Mouse (Mus musculus) hindbrain, embryonic 12.5 days (tissue): ENCODE measurements around the gene Klhl22. TPM values are rescaled to one million over a fixed set of nuclear protein-coding genes. Genes with fewer than 3 reads are reported as not detected.

Experiments used
- ATAC-seq: fragments of 200-750 bp; cut with Nextera tagmentation; 2 replicates; pipeline ENCODE4 v1.8.0; 2017; ENCODE audit warnings: moderate TSS enrichment; ENCODE audit not compliant: low FRiP score
- H3K27ac ChIP-seq: fragments of 300-500 bp; sonication (generic); 2 replicates; pipeline ENCODE4 v1.5.1; 2016; ENCODE audit warnings: mild to moderate bottlenecking
- H3K27me3 ChIP-seq: fragments of 300-500 bp; sonication (generic); 2 replicates; pipeline ENCODE4 v1.6.1; 2016; ENCODE audit warnings: mild to moderate bottlenecking
- H3K36me3 ChIP-seq: fragments of 300-500 bp; sonication (generic); 2 replicates; pipeline ENCODE4 v1.6.1; 2016; ENCODE audit warnings: mild to moderate bottlenecking
- H3K4me1 ChIP-seq: fragments of 300-500 bp; sonication (generic); 2 replicates; pipeline ENCODE4 v1.6.1; 2016
- H3K4me2 ChIP-seq: fragments of 300-500 bp; sonication (generic); replicated peaks from 2 replicates; pipeline ENCODE4 v1.6.1; 2016; ENCODE audit warnings: mild to moderate bottlenecking
- H3K4me3 ChIP-seq: fragments of 300-500 bp; sonication (generic); 2 replicates; pipeline ENCODE4 v1.5.1; 2016; ENCODE audit warnings: mild to moderate bottlenecking
- H3K9ac ChIP-seq: fragments of 300-500 bp; sonication (generic); 2 replicates; pipeline ENCODE4 v1.6.1; 2016; ENCODE audit warnings: mild to moderate bottlenecking, moderate library complexity
- H3K9me3 ChIP-seq: fragments of 300-500 bp; sonication (generic); replicated peaks from 2 replicates; pipeline ENCODE4 v1.6.1; 2016; ENCODE audit warnings: mild to moderate bottlenecking
- WGBS: fragments of 180-500 bp; shearing (Covaris S2); methylation state at CpG from one replicate; pipeline ENCODE4 v1.1.7; 2016; 5-methylcytosine and 5-hydroxymethylcytosine counted together
- polyA plus RNA-seq: library from polyadenylated mRNA; unstranded; fragments of >200 nt; fragmentation: Nextera tagmentation; extraction: Ambion mirVana; gene quantifications from 2 replicates; pipeline ENCODE4 v1.2.1, GENCODE M21; 2016

The Klhl22 gene
- polyA plus RNA-seq, 1 experiment from 2014 or later, result 63.9 TPM

GRCm38 (mm10) chr16:17804982-17805381 is 45.6 kb downstream of the Klhl22 start:
- 14% methylated on average over 7 of the region's 7 CpGs for WGBS
- H3K4me3 ChIP-seq, result peak overlapping the region; percentile 29
- no peak overlapping the region for H3K9ac ChIP-seq
- H3K4me2 ChIP-seq, result peak overlapping the region; percentile 52
- peaks cover 73% of the 10 kb centered on the region for H3K4me1 ChIP-seq
- no peaks in the 10 kb centered on the region for H3K9me3 ChIP-seq
- no peak overlapping the region for H3K27ac ChIP-seq
- peaks cover 89% of the 10 kb centered on the region for H3K27me3 ChIP-seq
- H3K36me3 ChIP-seq, result no peaks in the 10 kb centered on the region
- ATAC-seq, result no peak

- Histone ChIP-seq H3K4me2 (peak overlapping the region; percentile 92), H3K27me3 (peaks cover 82% of the 10 kb centered on the region), H3K9me3 (no peaks in the 10 kb centered on the region), H3K27ac (peak overlapping the region; percentile 76), H3K9ac (peak overlapping the region; percentile 76), H3K36me3 (no peaks in the 10 kb centered on the region), H3K4me3 (peak overlapping the region; percentile 54), H3K4me1 (peaks cover 76% of the 10 kb centered on the region)
- peak; percentile 44 for ATAC-seq
- 2% methylated on average over 45 of the region's 50 CpGs for WGBS
These were observed 47.3 kb downstream of the Klhl22 start for GRCm38 (mm10) chr16:17806581-17807191.

- peak overlapping the region; percentile 54 for H3K4me3 ChIP-seq
- H3K9me3 ChIP-seq, result no peaks in the 10 kb centered on the region
- peaks cover 75% of the 10 kb centered on the region for H3K27me3 ChIP-seq
- H3K4me2 ChIP-seq, result peak overlapping the region; percentile 92
- peak overlapping the region; percentile 76 for H3K27ac ChIP-seq
- peaks cover 69% of the 10 kb centered on the region for H3K4me1 ChIP-seq
- peak; percentile 89 for ATAC-seq
- 3% methylated on average over 73 of the region's 73 CpGs for WGBS
- no peaks in the 10 kb centered on the region for H3K36me3 ChIP-seq
- H3K9ac ChIP-seq, result peak overlapping the region; percentile 76
These were observed 48.0 kb downstream of the Klhl22 start for GRCm38 (mm10) chr16:17807192-17808009.

- 82% methylated on average over 4 of the region's 4 CpGs for WGBS
These were observed 49.7 kb downstream of the Klhl22 start for GRCm38 (mm10) chr16:17809125-17809524.

GRCm38 (mm10) chr16:17809711-17810110 is 50.3 kb downstream of the Klhl22 start:
- 20% methylated on average over 7 of the region's 7 CpGs for WGBS
- Histone ChIP-seq H3K9me3 (no peaks in the 10 kb centered on the region), H3K27ac (peak overlapping the region; percentile 50), H3K9ac (no peak overlapping the region), H3K4me1 (peaks cover 46% of the 10 kb centered on the region), H3K27me3 (peaks cover 73% of the 10 kb centered on the region), H3K4me3 (no peak overlapping the region), H3K36me3 (no peaks in the 10 kb centered on the region), H3K4me2 (no peak overlapping the region)
- no peak for ATAC-seq

More at GRCm38 (mm10) chr16:17809125-17809524, 49.7 kb downstream of the Klhl22 start:
- Histone ChIP-seq H3K4me2 (no peak overlapping the region), H3K36me3 (no peaks in the 10 kb centered on the region), H3K27ac (no peak overlapping the region), H3K9ac (no peak overlapping the region), H3K9me3 (no peaks in the 10 kb centered on the region), H3K27me3 (peaks cover 74% of the 10 kb centered on the region), H3K4me3 (no peak overlapping the region), H3K4me1 (peaks cover 52% of the 10 kb centered on the region)
- ATAC-seq, result no peak

- WGBS, result 9% methylated on average over 5 of the region's 5 CpGs
- H3K27ac ChIP-seq, result no peak overlapping the region
- no peaks in the 10 kb centered on the region for H3K9me3 ChIP-seq
- no peaks in the 10 kb centered on the region for H3K36me3 ChIP-seq
- no peak overlapping the region for H3K4me2 ChIP-seq
- H3K9ac ChIP-seq, result no peak overlapping the region
- peaks cover 71% of the 10 kb centered on the region for H3K27me3 ChIP-seq
- peaks cover 30% of the 10 kb centered on the region for H3K4me1 ChIP-seq
- ATAC-seq, result no peak
- H3K4me3 ChIP-seq, result no peak overlapping the region
These were observed 52.7 kb downstream of the Klhl22 start for GRCm38 (mm10) chr16:17812120-17812519.

- ATAC-seq, result no peak
These were observed 53.8 kb downstream of the Klhl22 start for GRCm38 (mm10) chr16:17813173-17813572.

GRCm38 (mm10) chr16:17815411-17816402 is 56.3 kb downstream of the Klhl22 start:
- 2% methylated on average over 63 of the region's 63 CpGs for WGBS
- Histone ChIP-seq H3K27ac (no peak overlapping the region; the same call in 1 of the 2 replicates), H3K9me3 (no peaks in the 10 kb centered on the region), H3K9ac (peak overlapping the region; percentile 63), H3K36me3 (no peaks in the 10 kb centered on the region), H3K4me1 (peaks cover 4% of the 10 kb centered on the region), H3K27me3 (peaks cover 56% of the 10 kb centered on the region), H3K4me2 (peak overlapping the region; percentile 87), H3K4me3 (peak overlapping the region; percentile 45)
- peak; percentile 84 for ATAC-seq

More at GRCm38 (mm10) chr16:17813173-17813572, 53.8 kb downstream of the Klhl22 start:
- peaks cover 71% of the 10 kb centered on the region for H3K27me3 ChIP-seq
- H3K9me3 ChIP-seq, result no peaks in the 10 kb centered on the region
- H3K36me3 ChIP-seq, result no peaks in the 10 kb centered on the region
- H3K4me3 ChIP-seq, result no peak overlapping the region
- peaks cover 20% of the 10 kb centered on the region for H3K4me1 ChIP-seq
- peak overlapping the region; percentile 30; the same call in 1 of the 2 replicates for H3K27ac ChIP-seq
- WGBS, result 53% methylated on average over 4 of the region's 4 CpGs
- no peak overlapping the region for H3K9ac ChIP-seq
- no peak overlapping the region for H3K4me2 ChIP-seq

GRCm38 (mm10) chr16:17816528-17816927 is 57.1 kb downstream of the Klhl22 start:
- H3K9ac ChIP-seq, result no peak overlapping the region
- WGBS, result 79% methylated on average over 8 of the region's 8 CpGs
- peaks cover 56% of the 10 kb centered on the region for H3K27me3 ChIP-seq

GRCm38 (mm10) chr16:17826500-17826899 is 67.1 kb downstream of the Klhl22 start:
- no peaks in the 10 kb centered on the region for H3K9me3 ChIP-seq
- peaks cover 31% of the 10 kb centered on the region for H3K27me3 ChIP-seq
- WGBS, result 74% methylated on average over 2 of the region's 2 CpGs
- no peak overlapping the region for H3K4me2 ChIP-seq
- H3K9ac ChIP-seq, result no peak overlapping the region
- H3K4me1 ChIP-seq, result no peaks in the 10 kb centered on the region
- H3K36me3 ChIP-seq, result no peaks in the 10 kb centered on the region
- H3K4me3 ChIP-seq, result no peak overlapping the region
- no peak for ATAC-seq
- no peak overlapping the region for H3K27ac ChIP-seq

More at GRCm38 (mm10) chr16:17816528-17816927, 57.1 kb downstream of the Klhl22 start:
- Histone ChIP-seq H3K4me1 (peaks cover 4% of the 10 kb centered on the region), H3K4me2 (no peak overlapping the region), H3K9me3 (no peaks in the 10 kb centered on the region), H3K27ac (no peak overlapping the region), H3K36me3 (no peaks in the 10 kb centered on the region), H3K4me3 (no peak overlapping the region)
- ATAC-seq, result no peak

- H3K27me3 ChIP-seq, result peaks cover 48% of the 10 kb centered on the region
- H3K36me3 ChIP-seq, result no peaks in the 10 kb centered on the region
- H3K27ac ChIP-seq, result no peak overlapping the region
- ATAC-seq, result no peak
- H3K9ac ChIP-seq, result no peak overlapping the region
- H3K4me1 ChIP-seq, result peaks cover 7% of the 10 kb centered on the region
- H3K9me3 ChIP-seq, result no peaks in the 10 kb centered on the region
- H3K4me2 ChIP-seq, result no peak overlapping the region
- no peak overlapping the region for H3K4me3 ChIP-seq
- 87% methylated on average over 2 of the region's 2 CpGs for WGBS
These were observed 68.8 kb downstream of the Klhl22 start for GRCm38 (mm10) chr16:17828229-17828628.
